Mouse (Mus musculus) stomach, postnatal 0 days (tissue): ENCODE data around the gene Col8a2. TPM values are rescaled to one million over a fixed set of nuclear protein-coding genes. Genes with fewer than 3 reads are reported as not detected.

Source experiments
- ATAC-seq: fragments of 200-750 bp; cut with Nextera tagmentation; 2 replicates; pipeline ENCODE4 v1.8.0; 2017; ENCODE audit not compliant: low FRiP score, low TSS enrichment
- DNase-seq: peaks from one replicate; pipeline ENCODE4 v3.0.0-alpha.2; 2016; ENCODE audit warnings: low spot score
- H3K27ac ChIP-seq: fragments of 300-500 bp; sonication (generic); replicated peaks from 2 replicates; pipeline ENCODE4 v1.5.1; 2014; ENCODE audit warnings: mild to moderate bottlenecking, control low read depth
- H3K27me3 ChIP-seq: fragments of 300-500 bp; sonication (generic); 2 replicates; pipeline ENCODE4 v1.6.1; 2014; ENCODE audit warnings: low read length; ENCODE audit not compliant: control insufficient read depth, insufficient read depth
- H3K36me3 ChIP-seq: fragments of 300-500 bp; sonication (generic); 2 replicates; pipeline ENCODE4 v1.6.1; 2014; ENCODE audit warnings: low read length, mixed read lengths; ENCODE audit not compliant: control insufficient read depth, insufficient read depth
- H3K4me1 ChIP-seq: fragments of 300-500 bp; sonication (generic); replicated peaks from 2 replicates; pipeline ENCODE4 v1.6.1; 2014; ENCODE audit warnings: antibody characterized with exemption; ENCODE audit not compliant: control insufficient read depth, insufficient read depth
- H3K4me2 ChIP-seq: fragments of 300-500 bp; sonication (generic); replicated peaks from 2 replicates; pipeline ENCODE4 v1.6.1; 2014; ENCODE audit warnings: low read depth, mild to moderate bottlenecking, control low read depth, moderate library complexity
- H3K4me3 ChIP-seq: fragments of 300-500 bp; sonication (generic); 2 replicates; pipeline ENCODE4 v1.5.1; 2014; ENCODE audit warnings: low read depth, low read length, control low read depth
- H3K9ac ChIP-seq: fragments of 300-500 bp; sonication (generic); 2 replicates; pipeline ENCODE4 v1.6.1; 2014; ENCODE audit warnings: mild to moderate bottlenecking, low read length, control low read depth, mixed read lengths
- H3K9me3 ChIP-seq: fragments of 300-500 bp; sonication (generic); 2 replicates; pipeline ENCODE4 v1.6.1; 2016; ENCODE audit warnings: low read length; ENCODE audit not compliant: control insufficient read depth
- CTCF ChIP-seq: IDR thresholded peaks from 2 replicates; pipeline ENCODE4 v1.5.1; 2016; ENCODE audit warnings: antibody characterized with exemption, low read depth, mild to moderate bottlenecking, moderate library complexity
- EP300 ChIP-seq: optimal IDR thresholded peaks from 2 replicates; pipeline ENCODE3; 2016; ENCODE audit warnings: antibody characterized with exemption
- WGBS: fragments of 180-500 bp; shearing (Covaris S2); extraction: QIAGEN DNeasy Blood & Tissue Kit; methylation state at CpG from one replicate; pipeline ENCODE4 v1.1.7; 2014; 5-methylcytosine and 5-hydroxymethylcytosine counted together
- polyA plus RNA-seq: library from polyadenylated mRNA; unstranded; fragments of >200 nt; fragmentation: Nextera tagmentation; extraction: Ambion mirVana; gene quantifications from 2 replicates; pipeline ENCODE4 v1.2.1, GENCODE M21; 2015

Gene Col8a2
- polyA plus RNA-seq, 1 experiment from 2014 or later = 7.8 TPM

- Histone ChIP-seq H3K27ac (no peak overlapping the region), H3K27me3 (no peaks in the 10 kb centered on the region), H3K4me3 (0 out of 2 replicates have a peak overlapping the region, but pooled peaks have one; percentile 10), H3K9ac (no peak overlapping the region), H3K4me1 (no peaks in the 10 kb centered on the region), H3K36me3 (no peaks in the 10 kb centered on the region), H3K9me3 (no peaks in the 10 kb centered on the region), H3K4me2 (peak overlapping the region; percentile 45; the same call in 1 of the 2 replicates)
- DNase-seq = peak; percentile 36
- 0 out of 2 replicates have a peak, but pooled peaks have one; percentile 48 for ATAC-seq
- 18% methylated on average over 20 of the region's 20 CpGs for WGBS
- peak; percentile 52 for TF ChIP-seq CTCF
- TF ChIP-seq EP300 = no peak
These were observed 22.8 kb downstream of the Col8a2 start for GRCm38 (mm10) chr4:126309211-126309921.

GRCm38 (mm10) chr4:126309922-126310309, 23.3 kb downstream of the Col8a2 start:
- H3K4me2 ChIP-seq = peak overlapping the region; percentile 45; the same call in 1 of the 2 replicates
- WGBS = 1% methylated on average over 7 of the region's 7 CpGs
- no peaks in the 10 kb centered on the region for H3K9me3 ChIP-seq
- no peaks in the 10 kb centered on the region for H3K36me3 ChIP-seq
- H3K9ac ChIP-seq = no peak overlapping the region
- H3K27me3 ChIP-seq = no peaks in the 10 kb centered on the region
- 0 out of 2 replicates have a peak overlapping the region, but pooled peaks have one; percentile 10 for H3K4me3 ChIP-seq
- no peak overlapping the region for H3K27ac ChIP-seq
- ATAC-seq (peak; percentile 63), DNase-seq (peak; percentile 90)
- H3K4me1 ChIP-seq = no peaks in the 10 kb centered on the region
- TF ChIP-seq EP300 (no peak), CTCF (peak; percentile 90)

GRCm38 (mm10) chr4:126310344-126310743, 23.8 kb downstream of the Col8a2 start:
- Histone ChIP-seq H3K36me3 (no peaks in the 10 kb centered on the region), H3K27ac (no peak overlapping the region), H3K4me2 (no peak overlapping the region), H3K4me1 (no peaks in the 10 kb centered on the region), H3K4me3 (no peak overlapping the region), H3K9ac (no peak overlapping the region), H3K27me3 (no peaks in the 10 kb centered on the region), H3K9me3 (no peaks in the 10 kb centered on the region)
- TF ChIP-seq EP300 (no peak), CTCF (no peak)
- no peak for DNase-seq
- no peak for ATAC-seq
- WGBS = 67% methylated on average over 7 of the region's 7 CpGs

GRCm38 (mm10) chr4:126311566-126312200, 25.1 kb downstream of the Col8a2 start:
- ATAC-seq (no peak), DNase-seq (no peak)
- Histone ChIP-seq H3K4me3 (no peak overlapping the region), H3K9me3 (no peaks in the 10 kb centered on the region), H3K9ac (no peak overlapping the region), H3K4me1 (no peaks in the 10 kb centered on the region), H3K4me2 (no peak overlapping the region), H3K27me3 (no peaks in the 10 kb centered on the region), H3K36me3 (peaks cover 9% of the 10 kb centered on the region), H3K27ac (no peak overlapping the region)
- WGBS = 84% methylated on average over 16 of the region's 16 CpGs
- TF ChIP-seq EP300 (no peak), CTCF (no peak)

GRCm38 (mm10) chr4:126313202-126313601, 26.6 kb downstream of the Col8a2 start:
- H3K4me1 ChIP-seq = no peaks in the 10 kb centered on the region
- no peak overlapping the region for H3K27ac ChIP-seq
- H3K4me3 ChIP-seq = no peak overlapping the region
- no peak overlapping the region for H3K9ac ChIP-seq
- H3K4me2 ChIP-seq = no peak overlapping the region
- 60% methylated on average over 5 of the region's 5 CpGs for WGBS
- H3K36me3 ChIP-seq = peaks cover 15% of the 10 kb centered on the region
- TF ChIP-seq CTCF = no peak
- no peak for TF ChIP-seq EP300
- DNase-seq = no peak
- ATAC-seq = no peak
- H3K27me3 ChIP-seq = no peaks in the 10 kb centered on the region
- H3K9me3 ChIP-seq = no peaks in the 10 kb centered on the region

- Histone ChIP-seq H3K36me3 (peaks cover 15% of the 10 kb centered on the region), H3K27me3 (no peaks in the 10 kb centered on the region), H3K4me3 (no peak overlapping the region), H3K9ac (no peak overlapping the region), H3K9me3 (no peaks in the 10 kb centered on the region), H3K4me1 (no peaks in the 10 kb centered on the region), H3K4me2 (no peak overlapping the region), H3K27ac (no peak overlapping the region)
- TF ChIP-seq CTCF (peak; percentile 37), EP300 (no peak)
- 54% methylated on average over 10 of the region's 10 CpGs for WGBS
- ATAC-seq = no peak
- DNase-seq = no peak
These were observed 27.8 kb downstream of the Col8a2 start for GRCm38 (mm10) chr4:126314393-126314792.
